Mouse (Mus musculus): ENCODE results near the gene Hikeshi.
A peak's percentile ranks its signal among the peaks of the same experiment; 100 is the strongest.

Gene Hikeshi

GRCm38 (mm10) chr7:89940571-89941463 is at the start of gene Hikeshi:
Gene Hikeshi (minus strand): TSS chr7:89941204.
- peak; percentile 95 for DNase-seq

- no peak for DNase-seq
Observed at GRCm38 (mm10) chr7:89984421-89984820, 43.4 kb upstream of the Hikeshi start.

GRCm38 (mm10) chr7:89983441-89983840 is 42.4 kb upstream of the Hikeshi start:
- no peak for DNase-seq

GRCm38 (mm10) chr7:89981557-89981956 is 40.6 kb upstream of the Hikeshi start:
- no peak for DNase-seq

- peak; percentile 95 for DNase-seq
Observed at GRCm38 (mm10) chr7:89980485-89981422, 39.8 kb upstream of the Hikeshi start, which contains the start of gene Eed. Gene Eed (minus strand): TSS chr7:89980983.

- no peak for DNase-seq
Observed at GRCm38 (mm10) chr7:89980133-89980484, 39.1 kb upstream of the Hikeshi start.

- peak; percentile 11 for DNase-seq
Observed at GRCm38 (mm10) chr7:89979432-89980130, 38.6 kb upstream of the Hikeshi start.

GRCm38 (mm10) chr7:89976796-89977195 is 35.8 kb upstream of the Hikeshi start:
- DNase-seq: no peak

- no peak for DNase-seq
Observed at GRCm38 (mm10) chr7:89975571-89975970, 34.6 kb upstream of the Hikeshi start.

- DNase-seq: no peak
Observed at GRCm38 (mm10) chr7:89967235-89967634, 26.2 kb upstream of the Hikeshi start.

- DNase-seq: no peak
Observed at GRCm38 (mm10) chr7:89966771-89967170, 25.8 kb upstream of the Hikeshi start.

- DNase-seq: no peak
Observed at GRCm38 (mm10) chr7:89963135-89963534, 22.1 kb upstream of the Hikeshi start.

- DNase-seq: no peak
Observed at GRCm38 (mm10) chr7:89957300-89957699, 16.3 kb upstream of the Hikeshi start.

- no peak for DNase-seq
Observed at GRCm38 (mm10) chr7:89954261-89954660, 13.3 kb upstream of the Hikeshi start.

GRCm38 (mm10) chr7:89949403-89949802 is 8.4 kb upstream of the Hikeshi start:
- DNase-seq: no peak

GRCm38 (mm10) chr7:89948026-89948425 is 7.0 kb upstream of the Hikeshi start:
- peak; percentile 32 for DNase-seq

- DNase-seq: no peak
Observed at GRCm38 (mm10) chr7:89939497-89940353, 1.3 kb downstream of the Hikeshi start.

- DNase-seq: no peak
Observed at GRCm38 (mm10) chr7:89923441-89924180, 17.4 kb downstream of the Hikeshi start.

GRCm38 (mm10) chr7:89917776-89918175 is 23.2 kb downstream of the Hikeshi start:
- no peak for DNase-seq

GRCm38 (mm10) chr7:89916711-89917110 is 24.3 kb downstream of the Hikeshi start:
- no peak for DNase-seq

Data from lung, postnatal 14 days (tissue).